Mouse (Mus musculus): Measurements from ENCODE around the gene Ntrk3. TPM values are rescaled to one million over a fixed set of nuclear protein-coding genes. Genes with fewer than 3 reads are reported as not detected.

Ntrk3 gene
- polyA plus RNA-seq, 1 experiment = 75.7 TPM

DNA sequence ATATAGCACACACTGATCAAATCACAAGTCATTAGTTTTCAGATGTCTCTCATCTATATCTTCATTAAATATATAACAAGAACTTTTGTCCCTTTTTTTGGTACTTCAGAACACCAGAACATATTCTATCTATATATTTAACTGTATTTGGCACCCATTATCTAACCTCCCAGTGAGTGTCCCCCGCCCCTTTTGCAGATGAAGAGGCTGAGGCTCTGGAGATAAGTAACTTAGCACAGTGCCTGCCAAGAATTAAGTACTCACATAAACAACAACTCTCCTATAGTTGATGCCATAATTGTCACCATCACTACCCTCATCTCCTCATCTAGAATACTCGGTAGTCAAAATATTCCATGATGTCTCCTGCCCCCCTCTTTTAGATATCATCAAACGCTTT lies 42.6 kb downstream of the Ntrk3 start:
- H3K4me3 ChIP-seq (ENCODE audit: insufficient read depth, low read length) = no peak overlapping the region
- H3K27ac ChIP-seq (ENCODE audit: insufficient read depth, low read length) = no peak overlapping the region
- TF ChIP-seq CTCF (IDR thresholded peaks at IDR 0.05; ENCODE audit: extremely low read depth, insufficient read depth, low read length) = no peak
- no peak for TF ChIP-seq POLR2A (IDR thresholded peaks at IDR 0.05; ENCODE audit: extremely low read depth, insufficient read depth, low read length)
- H3K4me1 ChIP-seq (ENCODE audit: control insufficient read depth, insufficient read depth, low read length) = no peaks in the 10 kb centered on the region; the same call in 1 of the 2 replicates

DNA sequence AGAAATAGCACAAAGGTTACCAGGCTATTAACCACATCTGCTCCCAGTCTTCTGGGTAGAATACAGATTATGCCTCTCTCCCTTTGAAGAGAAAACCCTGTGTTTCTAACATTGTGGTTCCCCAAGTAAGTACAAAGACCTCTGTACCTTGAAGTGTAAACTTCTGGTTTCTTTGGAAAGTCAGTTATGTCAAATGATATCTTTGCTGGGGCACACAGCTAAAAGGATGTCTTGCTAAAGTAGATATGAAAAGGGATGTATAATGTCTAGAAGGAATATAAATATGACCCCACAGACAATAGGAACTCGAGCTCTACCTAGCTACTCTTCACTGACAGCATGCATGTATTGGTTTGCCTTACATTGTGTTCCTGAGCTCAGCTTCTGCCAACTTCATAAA lies 44.7 kb downstream of the Ntrk3 start:
- H3K4me3 ChIP-seq (ENCODE audit: insufficient read depth, low read length) = no peak overlapping the region
- H3K4me1 ChIP-seq (ENCODE audit: control insufficient read depth, insufficient read depth, low read length) = no peaks in the 10 kb centered on the region; the same call in 1 of the 2 replicates
- TF ChIP-seq POLR2A (IDR thresholded peaks at IDR 0.05; ENCODE audit: extremely low read depth, insufficient read depth, low read length) (no peak), CTCF (IDR thresholded peaks at IDR 0.05; ENCODE audit: extremely low read depth, insufficient read depth, low read length) (no peak)
- H3K27ac ChIP-seq (ENCODE audit: insufficient read depth, low read length) = no peak overlapping the region

DNA sequence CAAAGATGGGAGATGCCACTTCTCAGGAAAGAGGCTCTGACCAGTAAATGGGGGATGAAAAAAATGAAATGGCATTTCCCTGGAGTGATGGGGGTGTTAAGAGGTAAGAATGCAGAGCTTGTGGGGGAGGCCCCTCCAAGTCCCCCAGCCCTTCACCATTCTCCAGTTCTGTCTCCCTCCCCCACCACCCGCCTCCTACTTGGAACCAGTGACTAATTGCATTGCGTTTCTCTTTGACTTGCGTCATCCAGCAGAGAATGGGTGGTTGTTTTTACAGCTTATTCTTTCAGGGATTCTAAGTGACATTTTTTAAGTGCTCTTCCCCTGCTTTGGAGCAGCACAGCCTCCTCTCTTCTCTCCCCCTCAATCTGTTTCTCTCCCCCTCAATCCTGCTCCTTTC lies 46.9 kb downstream of the Ntrk3 start:
- Histone ChIP-seq H3K4me1 (ENCODE audit: control insufficient read depth, insufficient read depth, low read length) (no peaks in the 10 kb centered on the region; the same call in 1 of the 2 replicates), H3K4me3 (ENCODE audit: insufficient read depth, low read length) (no peak overlapping the region), H3K27ac (ENCODE audit: insufficient read depth, low read length) (no peak overlapping the region)
- TF ChIP-seq POLR2A (IDR thresholded peaks at IDR 0.05; ENCODE audit: extremely low read depth, insufficient read depth, low read length) = no peak
- TF ChIP-seq CTCF (IDR thresholded peaks at IDR 0.05; ENCODE audit: extremely low read depth, insufficient read depth, low read length) = no peak

DNA sequence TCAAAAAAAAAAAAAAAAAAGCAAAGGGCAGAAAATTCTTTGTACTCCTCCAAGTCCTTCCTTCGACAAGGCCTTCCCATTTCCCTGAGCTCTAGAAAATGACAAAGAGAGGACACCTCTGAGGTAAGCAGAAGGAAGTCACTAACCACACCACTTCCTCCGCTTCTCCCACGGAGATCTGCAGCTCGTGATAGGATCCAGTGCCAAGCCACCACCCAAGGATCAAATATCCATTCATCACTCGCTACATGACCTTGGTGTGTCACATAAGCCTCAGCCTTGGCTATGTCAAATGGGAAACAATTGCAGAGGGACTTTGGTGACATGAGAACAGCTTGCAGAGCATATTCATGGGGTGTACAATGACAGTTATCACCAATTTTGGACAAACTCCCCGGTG lies 52.9 kb downstream of the Ntrk3 start:
- no peak overlapping the region for H3K4me3 ChIP-seq (ENCODE audit: insufficient read depth, low read length)
- no peak overlapping the region for H3K27ac ChIP-seq (ENCODE audit: insufficient read depth, low read length)
- TF ChIP-seq CTCF (IDR thresholded peaks at IDR 0.05; ENCODE audit: extremely low read depth, insufficient read depth, low read length) (no peak), POLR2A (IDR thresholded peaks at IDR 0.05; ENCODE audit: extremely low read depth, insufficient read depth, low read length) (no peak)
- H3K4me1 ChIP-seq (ENCODE audit: control insufficient read depth, insufficient read depth, low read length) = no peaks in the 10 kb centered on the region

DNA sequence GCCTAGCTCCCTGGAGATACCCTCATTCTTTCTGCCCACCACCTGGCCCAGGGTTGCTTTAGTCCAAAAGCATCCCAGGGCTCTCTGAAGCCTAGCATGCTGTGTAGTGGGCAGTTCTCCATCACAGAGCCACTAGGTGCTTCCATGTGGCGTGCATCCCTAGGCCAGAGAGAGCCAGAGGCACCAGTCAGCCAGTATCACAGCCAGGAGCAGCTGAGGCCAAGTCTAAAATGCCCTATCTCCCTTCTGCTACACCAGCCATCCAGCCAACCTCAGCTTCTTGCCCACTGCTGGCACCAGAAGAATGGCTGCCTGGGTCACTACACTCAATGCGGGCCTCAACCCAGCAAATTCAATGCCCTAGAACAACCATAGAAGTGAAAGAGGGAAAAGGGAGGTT lies 56.9 kb downstream of the Ntrk3 start:
- Histone ChIP-seq H3K27ac (ENCODE audit: insufficient read depth, low read length) (no peak overlapping the region), H3K4me1 (ENCODE audit: control insufficient read depth, insufficient read depth, low read length) (no peaks in the 10 kb centered on the region), H3K4me3 (ENCODE audit: insufficient read depth, low read length) (no peak overlapping the region)
- TF ChIP-seq CTCF (IDR thresholded peaks at IDR 0.05; ENCODE audit: extremely low read depth, insufficient read depth, low read length) (no peak), POLR2A (IDR thresholded peaks at IDR 0.05; ENCODE audit: extremely low read depth, insufficient read depth, low read length) (no peak)

DNA sequence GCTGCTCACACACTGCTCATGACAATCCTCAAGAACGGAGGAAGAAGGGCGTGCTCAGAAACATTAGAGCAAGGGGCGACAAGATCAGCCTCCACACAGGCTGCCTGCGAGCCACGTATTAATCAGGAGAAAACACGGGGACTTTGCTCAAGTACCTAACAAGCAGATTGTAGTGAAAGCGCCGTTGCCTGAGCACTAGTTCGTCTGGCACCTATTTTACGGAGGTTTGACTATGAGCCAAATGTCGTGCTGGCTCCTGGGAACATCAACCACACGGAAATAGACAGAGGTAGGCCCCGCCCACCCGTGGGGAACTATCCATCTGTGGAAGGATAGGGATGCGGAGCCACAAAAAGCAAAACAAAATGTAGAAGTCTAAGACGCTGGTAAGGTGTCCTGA lies 68.4 kb downstream of the Ntrk3 start:
- TF ChIP-seq POLR2A (IDR thresholded peaks at IDR 0.05; ENCODE audit: extremely low read depth, insufficient read depth, low read length) = no peak
- TF ChIP-seq CTCF (IDR thresholded peaks at IDR 0.05; ENCODE audit: extremely low read depth, insufficient read depth, low read length) = no peak
- Histone ChIP-seq H3K4me3 (ENCODE audit: insufficient read depth, low read length) (no peak overlapping the region), H3K4me1 (ENCODE audit: control insufficient read depth, insufficient read depth, low read length) (peaks cover 4% of the 10 kb centered on the region; the same call in 1 of the 2 replicates), H3K27ac (ENCODE audit: insufficient read depth, low read length) (no peak overlapping the region)

DNA sequence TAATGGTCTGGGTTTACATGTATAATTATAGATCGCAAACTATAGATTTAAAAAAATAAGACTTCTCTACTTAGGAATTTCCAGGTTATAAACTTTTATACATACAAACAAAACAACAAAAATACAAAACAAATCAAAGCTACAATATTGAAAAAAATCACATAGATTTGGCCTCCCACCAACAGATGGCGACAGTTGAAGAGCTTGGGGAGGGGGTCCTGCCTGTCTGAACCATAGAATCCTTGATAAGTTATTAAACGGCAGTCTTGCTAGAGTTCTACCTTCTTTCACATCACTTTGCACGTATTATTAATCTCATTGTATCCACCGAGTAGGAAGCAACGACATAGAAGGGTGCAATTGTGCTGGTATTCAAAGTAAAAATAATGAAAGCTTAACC lies 68.9 kb downstream of the Ntrk3 start:
- no peak overlapping the region for H3K27ac ChIP-seq (ENCODE audit: insufficient read depth, low read length)
- TF ChIP-seq POLR2A (IDR thresholded peaks at IDR 0.05; ENCODE audit: extremely low read depth, insufficient read depth, low read length) (no peak), CTCF (IDR thresholded peaks at IDR 0.05; ENCODE audit: extremely low read depth, insufficient read depth, low read length) (no peak)
- peaks cover 4% of the 10 kb centered on the region; the same call in 1 of the 2 replicates for H3K4me1 ChIP-seq (ENCODE audit: control insufficient read depth, insufficient read depth, low read length)
- no peak overlapping the region for H3K4me3 ChIP-seq (ENCODE audit: insufficient read depth, low read length)

DNA sequence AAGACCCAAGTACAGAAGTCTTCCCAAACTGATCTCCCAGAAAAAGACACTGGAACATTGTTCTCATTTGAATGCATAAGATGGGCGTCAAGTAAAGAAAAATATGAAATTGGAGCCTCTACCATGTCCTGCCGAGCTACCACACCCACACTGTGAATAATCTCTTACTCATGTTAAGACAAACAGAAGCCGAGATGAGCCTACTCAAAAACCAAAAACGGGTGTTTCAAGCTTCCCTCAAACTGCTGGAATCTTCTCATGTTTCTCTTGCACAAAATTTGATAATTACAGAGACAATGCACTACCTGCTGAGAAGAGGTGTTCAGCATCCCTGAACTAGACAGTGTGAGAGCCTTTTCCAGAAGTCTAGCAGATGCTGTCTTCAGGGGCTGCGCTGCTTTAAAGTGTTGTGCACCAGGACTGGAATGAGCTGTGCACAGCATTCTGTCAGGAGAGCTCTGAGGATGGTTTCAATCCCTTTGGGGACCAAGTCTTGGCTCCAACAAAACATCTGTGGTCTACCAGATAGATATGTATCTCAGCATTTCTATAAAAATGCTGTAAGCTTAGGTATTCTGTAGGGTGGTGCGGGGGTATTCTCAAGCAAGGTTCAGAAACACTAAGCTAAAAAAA lies 69.7 kb downstream of the Ntrk3 start:
- Histone ChIP-seq H3K4me3 (ENCODE audit: insufficient read depth, low read length) (no peak overlapping the region), H3K27ac (ENCODE audit: insufficient read depth, low read length) (peak overlapping the region; percentile 65; the same call in 1 of the 2 replicates), H3K4me1 (ENCODE audit: control insufficient read depth, insufficient read depth, low read length) (peaks cover 4% of the 10 kb centered on the region; the same call in 1 of the 2 replicates)
- TF ChIP-seq POLR2A (IDR thresholded peaks at IDR 0.05; ENCODE audit: extremely low read depth, insufficient read depth, low read length) = no peak
- TF ChIP-seq CTCF (IDR thresholded peaks at IDR 0.05; ENCODE audit: extremely low read depth, insufficient read depth, low read length) = no peak

DNA sequence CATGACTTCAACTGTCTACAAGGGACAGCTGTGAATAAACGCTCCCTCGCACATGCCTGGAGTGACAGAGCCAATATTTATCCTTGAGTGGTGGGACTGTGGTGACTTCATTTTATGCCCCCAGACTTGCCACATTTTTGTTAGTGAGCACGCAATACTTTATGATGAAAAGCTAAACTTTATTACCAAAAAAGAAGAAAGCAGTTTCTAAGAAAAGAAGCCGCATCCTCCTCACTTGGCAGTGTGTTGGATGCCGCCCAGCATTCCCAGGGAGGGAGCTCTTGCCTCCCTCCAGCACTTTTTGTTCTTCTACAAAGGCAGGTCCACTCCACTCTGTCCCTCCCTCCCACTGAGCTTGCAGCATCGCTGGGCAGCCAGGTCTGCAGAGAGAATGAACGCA lies 77.0 kb downstream of the Ntrk3 start:
- H3K4me3 ChIP-seq (ENCODE audit: insufficient read depth, low read length) = no peak overlapping the region
- peaks cover 1% of the 10 kb centered on the region; the same call in 1 of the 2 replicates for H3K4me1 ChIP-seq (ENCODE audit: control insufficient read depth, insufficient read depth, low read length)
- H3K27ac ChIP-seq (ENCODE audit: insufficient read depth, low read length) = no peak overlapping the region
- TF ChIP-seq POLR2A (IDR thresholded peaks at IDR 0.05; ENCODE audit: extremely low read depth, insufficient read depth, low read length) = no peak
- no peak for TF ChIP-seq CTCF (IDR thresholded peaks at IDR 0.05; ENCODE audit: extremely low read depth, insufficient read depth, low read length)

DNA sequence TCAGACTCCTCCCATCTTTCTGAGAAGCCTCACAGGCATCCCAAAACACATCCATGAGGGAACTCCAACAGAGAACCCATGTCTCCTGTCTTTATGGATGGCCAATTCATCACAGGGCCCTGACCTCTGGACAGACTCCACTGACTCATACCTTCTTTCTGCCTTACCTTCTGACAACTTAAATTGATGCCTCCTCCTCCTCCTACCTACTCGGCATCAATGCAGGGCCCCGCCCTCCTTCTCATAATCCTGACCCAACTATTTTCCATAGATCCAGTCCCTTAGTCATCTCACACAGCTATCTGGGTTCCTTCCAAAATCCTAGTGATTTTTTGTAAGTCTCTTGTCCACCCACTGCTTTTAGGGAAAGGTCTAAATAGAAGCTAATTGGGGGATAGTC lies 78.0 kb downstream of the Ntrk3 start:
- TF ChIP-seq POLR2A (IDR thresholded peaks at IDR 0.05; ENCODE audit: extremely low read depth, insufficient read depth, low read length) = no peak
- no peak for TF ChIP-seq CTCF (IDR thresholded peaks at IDR 0.05; ENCODE audit: extremely low read depth, insufficient read depth, low read length)
- peaks cover 1% of the 10 kb centered on the region; the same call in 1 of the 2 replicates for H3K4me1 ChIP-seq (ENCODE audit: control insufficient read depth, insufficient read depth, low read length)
- H3K27ac ChIP-seq (ENCODE audit: insufficient read depth, low read length) = no peak overlapping the region
- no peak overlapping the region for H3K4me3 ChIP-seq (ENCODE audit: insufficient read depth, low read length)
